Mouse (Mus musculus) hindbrain, embryonic 14.5 days (tissue): ENCODE measurements around the gene Mrpl11. TPM values are rescaled to one million over a fixed set of nuclear protein-coding genes. Genes with fewer than 3 reads are reported as not detected.

Experiments
- ATAC-seq: fragments of 200-750 bp; cut with Nextera tagmentation; 2 replicates; pipeline ENCODE4 v1.8.0; 2017; ENCODE audit warnings: moderate number of reproducible peaks, mild to moderate bottlenecking, moderate TSS enrichment, moderate library complexity; ENCODE audit not compliant: low FRiP score
- DNase-seq: peaks from one replicate; pipeline ENCODE4 v3.0.0-alpha.2; 2015; ENCODE audit warnings: low spot score
- H3K27ac ChIP-seq: fragments of 300-500 bp; sonication (generic); 2 replicates; pipeline ENCODE4 v1.5.1; 2014; ENCODE audit warnings: mild to moderate bottlenecking, moderate library complexity
- H3K27me3 ChIP-seq: fragments of 300-500 bp; sonication (generic); 2 replicates; pipeline ENCODE4 v1.6.1; 2014; ENCODE audit warnings: mild to moderate bottlenecking, low read length, mixed read lengths; ENCODE audit not compliant: control insufficient read depth, insufficient read depth
- H3K36me3 ChIP-seq: fragments of 300-500 bp; sonication (generic); replicated peaks from 2 replicates; pipeline ENCODE4 v1.6.1; 2014; ENCODE audit not compliant: control insufficient read depth, insufficient read depth
- H3K4me1 ChIP-seq: fragments of 300-500 bp; sonication (generic); replicated peaks from 2 replicates; pipeline ENCODE4 v1.6.1; 2014; ENCODE audit warnings: antibody characterized with exemption, low read length, mixed read lengths; ENCODE audit not compliant: control insufficient read depth, insufficient read depth
- H3K4me2 ChIP-seq: fragments of 300-500 bp; sonication (generic); replicated peaks from 2 replicates; pipeline ENCODE4 v1.6.1; 2014; ENCODE audit warnings: mild to moderate bottlenecking, moderate library complexity
- H3K4me3 ChIP-seq: fragments of 300-500 bp; sonication (generic); replicated peaks from 2 replicates; pipeline ENCODE4 v1.5.1; 2014; ENCODE audit warnings: mild to moderate bottlenecking, low read length
- H3K9ac ChIP-seq: fragments of 300-500 bp; sonication (generic); 2 replicates; pipeline ENCODE4 v1.6.1; 2014
- H3K9me3 ChIP-seq: fragments of 300-500 bp; sonication (generic); 2 replicates; pipeline ENCODE4 v1.6.1; 2016; ENCODE audit warnings: low read length; ENCODE audit not compliant: control insufficient read depth
- WGBS: fragments of 180-500 bp; shearing (Covaris S2); extraction: QIAGEN DNeasy Blood & Tissue Kit; methylation state at CpG from one replicate; pipeline ENCODE4 v1.1.7; 2014; 5-methylcytosine and 5-hydroxymethylcytosine counted together
- polyA plus RNA-seq: library from polyadenylated mRNA; unstranded; fragments of >200 nt; fragmentation: Nextera tagmentation; extraction: Ambion mirVana; gene quantifications from 2 replicates; pipeline ENCODE4 v1.2.1, GENCODE M21; 2014

Gene Mrpl11
- 119 TPM in 2 replicates for polyA plus RNA-seq

DNA sequence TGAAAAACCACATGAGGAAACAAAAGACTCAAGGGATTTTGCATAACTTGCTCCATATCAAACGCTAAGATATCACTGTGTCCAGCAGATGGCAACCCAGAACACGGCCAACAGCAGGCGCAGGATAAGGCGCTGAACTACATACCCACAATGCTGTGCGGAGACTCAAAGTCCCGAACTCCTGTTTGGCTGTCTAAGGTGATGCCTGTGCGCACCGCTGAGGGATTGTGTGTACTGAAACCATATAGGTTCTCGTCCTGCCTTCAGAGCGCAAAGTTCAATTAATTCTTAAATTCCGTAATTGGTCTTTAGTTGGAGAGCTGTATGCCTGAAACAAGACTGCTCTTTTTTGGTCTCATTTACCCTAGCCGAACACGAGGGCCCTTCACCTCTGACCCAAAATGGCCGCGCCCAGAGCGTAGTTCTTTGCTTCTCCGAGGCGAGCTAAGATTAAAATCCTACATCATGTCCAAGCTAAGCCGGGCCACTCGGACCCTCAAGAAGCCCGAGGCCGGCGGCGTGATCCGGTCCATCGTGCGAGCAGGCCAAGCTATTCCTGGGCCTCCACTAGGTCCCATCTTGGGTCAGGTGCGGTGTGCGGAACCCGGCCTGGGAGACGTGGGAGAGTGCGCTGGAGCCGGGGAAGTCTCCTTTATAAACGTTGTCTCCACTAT, at the start of gene Mrpl11:
Gene Mrpl11, plus strand, starts transcription at position 220 of the 674 bp plus-strand sequence.
- Histone ChIP-seq H3K4me3 (peak within 1 kb of the TSS; percentile 90), H3K4me2 (peak within 1 kb of the TSS; percentile 77), H3K27ac (peak within 1 kb of the TSS; percentile 88), H3K4me1 (peaks cover 9% of the 10 kb centered on the region), H3K27me3 (no peaks in the 10 kb centered on the region), H3K36me3 (peaks cover 26% of the 10 kb centered on the region), H3K9me3 (no peaks in the 10 kb centered on the region), H3K9ac (peak within 1 kb of the TSS; percentile 87)
- DNase-seq, result peak; percentile 96
- 0% methylated on average over 34 of the region's 34 CpGs for WGBS
- peak; percentile 95 for ATAC-seq

DNA sequence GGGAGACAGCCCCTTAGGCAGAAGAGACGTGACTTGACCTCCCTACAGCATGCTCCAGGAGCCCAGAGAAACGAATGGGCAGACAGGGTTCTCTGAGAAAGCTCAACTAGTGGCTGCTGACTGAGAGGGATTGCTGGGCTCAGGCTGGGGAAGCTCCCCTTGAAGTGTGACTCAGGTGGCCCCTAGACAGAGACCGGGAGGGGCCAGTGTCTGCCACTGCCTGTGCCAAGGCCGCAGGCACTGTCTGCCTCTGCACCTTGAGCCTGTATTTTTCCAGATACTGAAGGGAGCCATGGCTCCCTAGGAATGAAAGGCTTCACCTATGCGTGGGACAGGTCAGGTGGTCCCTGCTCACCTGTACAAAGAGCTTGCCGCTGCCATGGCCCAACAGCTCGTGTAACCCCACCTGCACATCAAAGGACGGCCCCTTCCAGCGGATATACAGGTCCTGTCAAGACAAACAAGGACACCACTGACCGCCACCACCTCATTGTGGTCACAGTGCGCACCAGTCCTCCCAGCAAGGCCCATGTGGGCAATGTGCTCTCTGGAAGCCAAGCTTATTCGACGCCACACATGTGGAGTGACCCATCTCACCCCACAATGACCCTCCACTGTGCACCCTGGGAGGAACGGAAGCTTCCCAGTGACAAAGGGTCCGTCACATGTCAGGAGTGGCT, 45.9 kb upstream of the Mrpl11 start:
- peaks cover 100% of the 10 kb centered on the region for H3K36me3 ChIP-seq
- no peak for ATAC-seq

DNA sequence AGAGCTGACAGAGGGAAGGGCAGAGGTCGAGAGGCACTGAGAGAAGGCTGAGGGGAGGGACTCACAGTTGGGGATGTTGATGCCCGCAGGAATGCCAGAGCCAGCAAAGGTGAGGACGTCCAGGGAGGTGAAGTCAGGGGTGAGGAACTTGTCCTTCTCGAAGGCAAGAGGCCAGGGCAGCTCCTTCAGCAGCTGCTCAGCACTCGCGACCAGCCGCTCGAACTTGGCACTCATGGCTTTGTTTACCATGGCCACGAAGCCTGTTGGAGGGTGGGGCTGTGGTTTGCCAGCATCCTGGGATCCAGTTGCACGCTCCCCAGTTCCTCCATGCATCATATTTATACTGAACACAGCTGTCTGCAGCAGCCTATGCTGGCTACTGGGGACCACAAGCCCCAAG, 45.1 kb upstream of the Mrpl11 start:
- Histone ChIP-seq H3K27me3 (no peaks in the 10 kb centered on the region), H3K4me2 (no peak overlapping the region), H3K4me3 (no peak overlapping the region), H3K9me3 (no peaks in the 10 kb centered on the region), H3K4me1 (no peaks in the 10 kb centered on the region), H3K27ac (no peak overlapping the region), H3K9ac (no peak overlapping the region), H3K36me3 (peaks cover 100% of the 10 kb centered on the region)
- ATAC-seq (no peak), DNase-seq (no peak)
- WGBS, result 84% methylated on average over 10 of the region's 10 CpGs

More for the DNA sequence above, 45.9 kb upstream of the Mrpl11 start:
- Histone ChIP-seq H3K27ac (no peak overlapping the region), H3K4me1 (no peaks in the 10 kb centered on the region), H3K9me3 (no peaks in the 10 kb centered on the region), H3K4me2 (no peak overlapping the region), H3K9ac (no peak overlapping the region), H3K27me3 (no peaks in the 10 kb centered on the region), H3K4me3 (no peak overlapping the region)
- WGBS, result 86% methylated on average over 15 of the region's 15 CpGs
- DNase-seq, result no peak

DNA sequence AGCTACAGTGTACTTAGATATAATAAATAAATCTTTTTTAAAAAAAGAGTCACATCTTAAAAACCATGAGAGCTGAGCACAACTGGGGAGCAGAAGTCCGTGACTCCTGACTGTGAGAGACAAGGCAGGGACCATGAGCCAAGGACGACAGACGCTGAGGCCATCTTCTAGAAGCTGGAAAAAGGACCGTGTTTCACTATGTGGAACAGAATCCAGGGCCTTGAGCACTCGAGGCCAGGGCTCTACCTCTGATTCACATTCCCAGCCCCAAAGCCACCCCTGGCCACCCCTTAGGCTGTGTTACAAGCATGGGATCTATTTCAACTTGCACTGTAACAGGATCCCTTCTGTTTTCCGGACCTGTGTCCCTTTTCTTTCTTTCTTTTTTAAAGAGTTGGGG, 42.3 kb upstream of the Mrpl11 start:
- H3K36me3 ChIP-seq, result peaks cover 100% of the 10 kb centered on the region
- no peak overlapping the region for H3K4me2 ChIP-seq
- H3K9ac ChIP-seq, result no peak overlapping the region
- no peaks in the 10 kb centered on the region for H3K4me1 ChIP-seq
- no peak for ATAC-seq
- WGBS, result 92% methylated on average over 6 of the region's 6 CpGs
- no peak for DNase-seq
- no peak overlapping the region for H3K27ac ChIP-seq
- no peak overlapping the region for H3K4me3 ChIP-seq
- no peaks in the 10 kb centered on the region for H3K27me3 ChIP-seq
- no peaks in the 10 kb centered on the region for H3K9me3 ChIP-seq

DNA sequence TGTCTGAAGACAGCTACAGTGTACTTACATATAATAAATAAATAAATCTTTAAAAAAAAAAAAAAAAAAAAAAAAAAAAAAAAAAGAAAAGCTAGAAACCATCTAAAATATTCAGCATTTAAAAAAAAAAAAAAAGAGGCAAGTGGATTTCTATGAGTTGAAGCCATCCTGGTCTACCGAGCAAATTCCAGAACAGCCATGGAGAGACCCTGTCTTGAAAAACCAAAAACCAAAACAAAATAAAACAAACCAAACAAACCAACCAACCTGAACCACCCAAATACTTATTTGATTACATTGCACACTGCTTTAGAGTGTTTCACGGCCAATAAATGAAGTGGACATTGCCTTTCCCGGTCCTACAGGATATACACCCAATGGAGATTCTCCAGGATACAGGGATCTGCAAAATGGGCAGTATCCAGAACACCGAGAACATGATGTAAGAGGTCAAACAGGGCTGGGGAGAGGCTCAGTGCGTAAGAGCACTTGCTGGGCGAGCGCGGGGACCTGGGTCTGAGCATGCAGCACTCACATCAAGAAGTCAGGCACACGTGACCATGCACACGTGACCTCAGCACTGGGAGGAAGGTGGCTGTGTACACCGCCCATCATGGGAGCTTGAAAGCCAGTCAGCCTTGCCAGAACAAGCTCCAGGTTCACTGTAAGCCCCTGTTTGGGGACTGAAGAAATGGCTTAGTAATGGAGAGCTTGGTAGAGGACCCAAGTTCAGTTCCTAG, 36.7 kb upstream of the Mrpl11 start:
- H3K36me3 ChIP-seq, result peaks cover 63% of the 10 kb centered on the region
- ATAC-seq, result no peak

DNA sequence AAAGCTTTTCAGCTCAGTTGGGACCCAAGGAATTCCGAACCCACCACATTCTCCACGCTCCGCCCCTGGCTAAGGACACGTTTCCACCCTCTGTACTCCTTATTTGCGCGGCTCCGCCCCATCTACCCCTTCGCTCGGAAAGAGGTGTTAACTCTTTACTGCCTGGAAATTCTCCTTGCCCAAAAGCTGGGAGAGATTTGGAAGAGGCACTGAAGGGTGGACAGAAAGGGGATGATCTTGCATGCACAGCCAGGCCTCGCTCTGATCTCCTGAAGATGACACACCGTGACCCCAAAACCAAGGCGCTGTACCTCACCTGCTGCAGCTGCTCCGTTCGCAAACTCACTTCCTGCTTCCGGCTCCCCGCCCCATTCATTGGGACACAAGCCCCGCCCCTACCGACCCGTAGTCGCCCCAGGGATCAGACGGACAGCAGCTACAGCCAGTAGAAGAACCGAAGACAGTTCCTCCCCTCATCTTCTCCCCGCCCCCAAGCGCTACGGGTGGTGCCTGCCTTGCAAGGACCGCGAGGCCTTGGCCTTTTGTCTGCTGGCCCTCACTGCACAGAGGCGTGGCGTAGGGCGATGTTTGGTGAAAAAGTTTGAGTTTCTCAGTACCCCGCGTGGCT, 33.9 kb upstream of the Mrpl11 start, which contains the start of gene Dpp3:
Gene Dpp3, minus strand, starts transcription at position 384 of the 628 bp plus-strand sequence.
- Histone ChIP-seq H3K9me3 (no peaks in the 10 kb centered on the region), H3K4me1 (peaks cover 21% of the 10 kb centered on the region), H3K4me3 (peak within 1 kb of the TSS; percentile 49), H3K36me3 (peaks cover 50% of the 10 kb centered on the region), H3K27ac (peak within 1 kb of the TSS; percentile 81), H3K9ac (peak within 1 kb of the TSS; percentile 74), H3K4me2 (peak within 1 kb of the TSS; percentile 79), H3K27me3 (no peaks in the 10 kb centered on the region)
- peak; percentile 97 for ATAC-seq
- DNase-seq, result peak; percentile 95
- under 1% methylated on average over 32 of the region's 32 CpGs for WGBS

More for the DNA sequence above, 36.7 kb upstream of the Mrpl11 start:
- Histone ChIP-seq H3K4me2 (no peak overlapping the region), H3K4me1 (peaks cover 21% of the 10 kb centered on the region), H3K4me3 (no peak overlapping the region), H3K9me3 (no peaks in the 10 kb centered on the region), H3K27me3 (no peaks in the 10 kb centered on the region), H3K27ac (no peak overlapping the region), H3K9ac (no peak overlapping the region)
- no peak for DNase-seq
- WGBS, result 97% methylated on average over 11 of the region's 11 CpGs

DNA sequence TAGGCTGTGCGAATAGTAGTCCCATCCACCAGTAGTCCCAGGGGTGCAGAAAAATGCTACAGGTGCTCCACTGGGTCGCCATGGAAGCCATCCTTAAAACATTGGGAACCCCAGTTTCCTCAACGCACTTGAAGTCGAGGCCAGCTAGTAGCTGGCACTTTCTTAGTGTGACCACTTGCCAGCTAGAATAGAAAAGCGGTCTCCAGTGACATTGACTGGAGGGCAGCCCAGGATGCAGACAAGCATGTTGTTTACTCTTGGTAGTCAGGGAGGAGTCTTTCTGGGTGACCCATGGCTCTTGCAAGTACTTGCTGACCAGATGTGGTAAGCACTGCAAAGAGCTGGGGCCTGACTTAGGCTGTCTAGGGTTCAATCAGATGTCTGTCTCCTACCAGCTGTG, 33.2 kb upstream of the Mrpl11 start:
- no peaks in the 10 kb centered on the region for H3K9me3 ChIP-seq
- H3K4me3 ChIP-seq, result peak overlapping the region; percentile 49
- peaks cover 21% of the 10 kb centered on the region for H3K4me1 ChIP-seq
- peak overlapping the region; percentile 81 for H3K27ac ChIP-seq
- 0 out of 2 replicates have a peak, but pooled peaks have one; percentile 10 for ATAC-seq
- peaks cover 50% of the 10 kb centered on the region for H3K36me3 ChIP-seq
- WGBS, result 55% methylated on average over 5 of the region's 5 CpGs
- H3K27me3 ChIP-seq, result no peaks in the 10 kb centered on the region
- peak overlapping the region; percentile 79 for H3K4me2 ChIP-seq
- peak overlapping the region; percentile 74 for H3K9ac ChIP-seq
- peak; percentile 24 for DNase-seq

DNA sequence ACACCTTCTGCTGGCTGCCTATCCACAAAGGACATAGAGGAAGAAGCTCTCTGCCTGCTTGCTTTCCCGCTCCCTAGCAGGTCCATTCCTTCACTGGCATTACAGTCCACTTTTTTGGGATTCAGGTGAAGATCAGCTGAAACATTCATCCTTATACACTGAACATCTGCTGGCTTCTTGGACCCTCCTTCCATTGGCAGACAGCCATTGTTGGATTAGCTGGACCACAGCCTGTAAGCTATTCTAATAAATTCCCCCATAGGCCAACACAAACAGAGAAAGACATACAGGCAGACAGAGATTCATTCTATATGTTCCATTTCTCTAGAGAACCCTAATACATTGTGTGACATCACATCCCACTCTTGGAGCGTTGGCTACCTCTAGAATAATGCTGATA, 25.1 kb upstream of the Mrpl11 start:
- Histone ChIP-seq H3K4me1 (peaks cover 4% of the 10 kb centered on the region), H3K4me2 (no peak overlapping the region), H3K27me3 (no peaks in the 10 kb centered on the region), H3K36me3 (peaks cover 51% of the 10 kb centered on the region), H3K9me3 (no peaks in the 10 kb centered on the region), H3K4me3 (no peak overlapping the region), H3K27ac (no peak overlapping the region), H3K9ac (no peak overlapping the region)
- no peak for DNase-seq
- ATAC-seq, result no peak
- 80% methylated on average over 2 of the region's 2 CpGs for WGBS
